Mouse (Mus musculus) G1E (cell line): ENCODE data around the gene Srebf2. TPM values are rescaled to one million over a fixed set of nuclear protein-coding genes. Genes with fewer than 3 reads are reported as not detected.
A peak's percentile ranks its signal among the peaks of the same experiment; 100 is the strongest.

Experiments
- ATAC-seq: 2 replicates; pipeline ENCODE4 v1.8.0; 2016; ENCODE audit warnings: mild to moderate bottlenecking; ENCODE audit not compliant: insufficient number of reproducible peaks, poor library complexity, low FRiP score, severe bottlenecking; ENCODE audit errors: extremely low read depth
- DNase-seq: peaks from one replicate; pipeline ENCODE4 v3.0.0; 2012; ENCODE audit warnings: low spot score
- H3K27me3 ChIP-seq: 2 replicates; pipeline ENCODE4 v1.6.1; 2012; ENCODE audit warnings: mild to moderate bottlenecking, low read length, inconsistent platforms; ENCODE audit not compliant: insufficient read depth
- H3K36me3 ChIP-seq: replicated peaks from 2 replicates; pipeline ENCODE3; 2012; ENCODE audit warnings: mild to moderate bottlenecking, inconsistent platforms
- H3K4me1 ChIP-seq: 2 replicates; pipeline ENCODE4 v1.6.1; 2012; ENCODE audit warnings: low read depth, low read length, inconsistent platforms, mixed read lengths; ENCODE audit not compliant: insufficient read depth
- H3K4me3 ChIP-seq: 2 replicates; pipeline ENCODE4 v1.5.1; 2012; ENCODE audit warnings: low read depth, mild to moderate bottlenecking, inconsistent platforms, low read length, moderate library complexity, mixed read lengths
- H3K9me3 ChIP-seq: replicated peaks from 2 replicates; pipeline ENCODE4 v1.6.1; 2012; ENCODE audit warnings: inconsistent platforms
- CTCF ChIP-seq: IDR thresholded peaks from 2 replicates; pipeline ENCODE4 v1.5.1; 2012; ENCODE audit warnings: low read depth, low read length, inconsistent platforms, mixed read lengths
- GATA1 ChIP-seq: IDR thresholded peaks from 2 replicates; pipeline ENCODE4 v1.6.1; 2012; ENCODE audit warnings: borderline replicate concordance, low read length, inconsistent platforms, mixed read lengths
- GATA2 ChIP-seq: IDR thresholded peaks from 2 replicates; pipeline ENCODE4 v1.6.1; 2012; ENCODE audit warnings: low read depth, low read length, inconsistent platforms, borderline replicate concordance
- POLR2AphosphoS5 ChIP-seq: IDR thresholded peaks from 2 replicates; pipeline ENCODE4 v1.6.1; 2012; ENCODE audit warnings: low read depth, low read length, inconsistent platforms; ENCODE audit not compliant: insufficient replicate concordance
- TAL1 ChIP-seq: conservative IDR thresholded peaks from 2 replicates; pipeline ENCODE4 v1.6.1; 2012; ENCODE audit warnings: low read depth, low read length, inconsistent platforms, mixed read lengths
- polyA plus RNA-seq: library from polyadenylated mRNA; stranded (reverse); fragments of >175 nt; gene quantifications from 2 replicates; pipeline ENCODE4 v1.2.3, GENCODE M21; 2012
- total RNA-seq, 2 experiments: library from RNA; stranded (forward) in 1 of 2; stranded (reverse) in 1 of 2; fragments of 200-1000 nt in 1 of 2; fragments of >200 nt in 1 of 2; fragmentation: Nextera tagmentation in 1 of 2; gene quantifications; 2 replicates each; pipeline ENCODE4 v1.2.3; 2014 to 2017

Srebf2 gene
- total and polyA plus RNA-seq, 3 experiments = 48.5 to 440 (median 164) TPM

GRCm38 (mm10) chr15:82175091-82175490, 28.1 kb downstream of the Srebf2 start:
- ATAC-seq = no peak
- TF ChIP-seq TAL1 (no peak), CTCF (no peak)
- peaks cover 98% of the 10 kb centered on the region for H3K36me3 ChIP-seq

DNA sequence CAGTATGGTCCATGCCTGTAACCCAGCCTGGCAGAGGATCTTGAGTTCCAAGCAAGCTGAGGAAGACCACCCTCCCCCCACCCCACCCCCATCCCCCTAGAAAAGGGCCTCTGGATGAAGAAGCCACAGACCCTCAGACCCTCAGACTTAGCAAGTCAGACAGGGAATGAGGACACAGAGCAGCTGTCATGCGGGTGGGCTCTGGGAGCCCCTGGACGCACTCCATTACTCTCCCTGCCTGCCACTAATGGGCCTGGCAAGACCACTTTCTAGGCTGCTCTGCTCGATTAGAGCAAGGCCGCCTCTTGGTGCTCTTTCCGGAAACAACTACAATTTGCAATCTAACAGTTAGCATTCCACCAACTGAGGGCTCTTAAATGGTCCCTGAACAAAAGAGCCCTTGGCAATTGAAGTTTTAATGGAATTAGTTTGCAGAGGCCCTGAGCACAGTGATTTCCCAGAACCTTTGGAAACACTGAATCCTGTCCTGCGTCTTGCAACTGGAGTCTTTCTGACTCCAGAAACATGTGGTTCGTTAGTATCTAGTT, 30.8 kb downstream of the Srebf2 start:
- H3K4me3 ChIP-seq = no peak overlapping the region
- H3K9me3 ChIP-seq = peaks cover 18% of the 10 kb centered on the region
- peaks cover 4% of the 10 kb centered on the region; the same call in 1 of the 2 replicates for H3K27me3 ChIP-seq
- H3K36me3 ChIP-seq = peaks cover 98% of the 10 kb centered on the region
- ATAC-seq = no peak
- no peak for DNase-seq
- peaks cover 7% of the 10 kb centered on the region for H3K4me1 ChIP-seq
- TF ChIP-seq POLR2AphosphoS5 = no peak
- no peak for TF ChIP-seq GATA1
- no peak for TF ChIP-seq TAL1
- no peak for TF ChIP-seq CTCF
- no peak for TF ChIP-seq GATA2

More at GRCm38 (mm10) chr15:82175091-82175490, 28.1 kb downstream of the Srebf2 start:
- Histone ChIP-seq H3K27me3 (no peaks in the 10 kb centered on the region), H3K9me3 (peaks cover 6% of the 10 kb centered on the region; the same call in 1 of the 2 replicates), H3K4me3 (no peak overlapping the region), H3K4me1 (no peaks in the 10 kb centered on the region; the same call in 1 of the 2 replicates)
- no peak for DNase-seq

- DNase-seq (peak; percentile 40), ATAC-seq (no peak)
- H3K9me3 ChIP-seq = peaks cover 18% of the 10 kb centered on the region
- peaks cover 99% of the 10 kb centered on the region for H3K36me3 ChIP-seq
- peaks cover 41% of the 10 kb centered on the region for H3K4me1 ChIP-seq
- no peak overlapping the region for H3K4me3 ChIP-seq
- TF ChIP-seq CTCF (no peak), GATA2 (no peak), POLR2AphosphoS5 (no peak), GATA1 (no peak), TAL1 (no peak)
- H3K27me3 ChIP-seq = peaks cover 4% of the 10 kb centered on the region; the same call in 1 of the 2 replicates
Observed at GRCm38 (mm10) chr15:82181131-82181530, 34.1 kb downstream of the Srebf2 start.

GRCm38 (mm10) chr15:82182311-82182710, 35.3 kb downstream of the Srebf2 start:
- peaks cover 52% of the 10 kb centered on the region for H3K4me1 ChIP-seq
- H3K9me3 ChIP-seq = peaks cover 23% of the 10 kb centered on the region
- H3K4me3 ChIP-seq = peak overlapping the region; percentile 33; the same call in 1 of the 2 replicates
- H3K27me3 ChIP-seq = peaks cover 4% of the 10 kb centered on the region; the same call in 1 of the 2 replicates
- no peak for ATAC-seq
- TF ChIP-seq CTCF = no peak
- TF ChIP-seq TAL1 = no peak
- no peak for TF ChIP-seq GATA2
- TF ChIP-seq GATA1 = no peak
- TF ChIP-seq POLR2AphosphoS5 = no peak
- H3K36me3 ChIP-seq = peaks cover 100% of the 10 kb centered on the region
- DNase-seq = no peak

DNA sequence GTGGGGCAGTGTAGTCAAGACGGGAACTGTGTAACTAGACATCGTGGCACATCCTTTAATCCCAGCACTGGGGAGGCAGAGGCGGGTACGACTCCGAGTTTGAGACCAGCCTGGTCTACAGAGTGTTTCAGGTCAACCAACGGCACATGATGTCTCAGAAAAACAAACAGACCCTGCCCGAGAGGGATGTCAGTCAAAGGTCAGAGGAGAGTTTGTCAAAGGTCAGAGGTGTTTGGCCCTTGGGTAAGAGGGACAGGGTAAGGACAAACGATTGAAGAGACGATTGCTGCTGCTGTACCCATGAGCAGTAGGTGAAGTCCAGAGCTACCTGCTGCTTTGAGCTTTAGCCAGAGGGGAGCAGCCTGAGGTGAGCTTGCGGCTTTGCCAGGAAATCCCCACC, 36.6 kb downstream of the Srebf2 start:
- no peak for ATAC-seq
- peaks cover 4% of the 10 kb centered on the region; the same call in 1 of the 2 replicates for H3K27me3 ChIP-seq
- peaks cover 100% of the 10 kb centered on the region for H3K36me3 ChIP-seq
- no peak for DNase-seq
- TF ChIP-seq TAL1 (no peak), GATA2 (no peak), CTCF (no peak), GATA1 (no peak), POLR2AphosphoS5 (no peak)
- peaks cover 60% of the 10 kb centered on the region for H3K4me1 ChIP-seq
- H3K9me3 ChIP-seq = peaks cover 23% of the 10 kb centered on the region
- H3K4me3 ChIP-seq = peak overlapping the region; percentile 46; the same call in 1 of the 2 replicates

- DNase-seq (peak; percentile 58), ATAC-seq (peak; percentile 73)
- Histone ChIP-seq H3K27me3 (peaks cover 4% of the 10 kb centered on the region; the same call in 1 of the 2 replicates), H3K36me3 (peaks cover 100% of the 10 kb centered on the region), H3K4me3 (peak overlapping the region; percentile 46; the same call in 1 of the 2 replicates), H3K4me1 (peaks cover 60% of the 10 kb centered on the region), H3K9me3 (peaks cover 23% of the 10 kb centered on the region)
- TF ChIP-seq GATA2 (no peak), TAL1 (peak; percentile 90), POLR2AphosphoS5 (no peak)
Observed at GRCm38 (mm10) chr15:82184183-82184582, 37.2 kb downstream of the Srebf2 start.
